Mouse (Mus musculus): Measurements from ENCODE around the gene Pigg. TPM values are rescaled to one million over a fixed set of nuclear protein-coding genes. Genes with fewer than 3 reads are reported as not detected.

Pigg gene
- polyA plus RNA-seq, 1 experiment from 2014 or later: 4.6 TPM

DNA sequence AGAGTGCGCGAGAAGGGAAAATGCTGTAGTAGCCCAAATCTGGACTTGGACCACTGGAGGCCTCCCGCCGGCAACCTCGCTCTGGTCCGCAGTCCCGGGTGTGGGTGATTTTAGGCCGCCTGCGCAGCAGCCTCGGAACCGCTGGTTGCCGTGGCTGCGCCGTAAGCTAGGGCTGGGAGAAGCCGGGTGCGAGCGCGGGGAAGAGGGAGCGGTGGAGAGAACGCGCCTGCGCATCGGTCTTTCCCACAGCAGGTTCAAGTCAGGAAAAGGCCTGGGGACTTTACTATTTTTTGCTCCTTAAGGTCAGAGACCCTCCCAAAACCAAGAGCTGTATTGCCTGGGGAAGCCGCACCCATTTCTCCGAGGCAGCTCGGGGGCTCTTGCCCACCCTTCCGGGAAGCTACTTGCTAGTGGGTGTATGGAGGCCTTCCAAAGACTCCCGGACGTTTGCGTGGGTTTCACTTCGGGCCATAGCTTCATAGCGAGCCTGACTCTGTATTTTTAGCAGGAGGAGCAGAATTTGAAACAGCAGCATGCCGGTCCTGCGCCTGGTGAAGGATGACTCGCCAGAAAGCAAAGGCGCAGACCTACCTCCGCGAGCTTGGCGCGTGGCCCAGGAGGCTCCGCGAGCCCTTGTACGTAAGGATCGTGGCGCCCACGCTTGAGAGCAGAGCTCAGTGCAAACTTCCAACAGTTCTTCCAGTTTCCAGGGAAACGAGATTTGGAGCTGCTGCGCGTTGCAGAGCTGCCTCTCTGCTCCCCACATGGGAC is 56.6 kb downstream of the Pigg start:
- H3K9me3 ChIP-seq (ENCODE audit: low read length): no peaks in the 10 kb centered on the region
- H3K4me3 ChIP-seq (ENCODE audit: low read depth, low read length): peak overlapping the region; percentile 45
- TF ChIP-seq EP300 (IDR thresholded peaks at IDR 0.05) (no peak), CTCF (IDR thresholded peaks at IDR 0.05) (no peak)
- peaks cover 66% of the 10 kb centered on the region for H3K27me3 ChIP-seq (replicated peaks; ENCODE audit: insufficient read depth, low read length)
- DNase-seq (ENCODE audit: low spot score): peak; percentile 26
- WGBS: 1% methylated on average over 49 of the region's 49 CpGs
- H3K9ac ChIP-seq (replicated peaks; ENCODE audit: low read depth): no peak overlapping the region
- no peak for ATAC-seq
- no peaks in the 10 kb centered on the region for H3K36me3 ChIP-seq (ENCODE audit: insufficient read depth, low read length)
- H3K27ac ChIP-seq (ENCODE audit: low read length): no peak overlapping the region
- peaks cover 14% of the 10 kb centered on the region; the same call in 1 of the 2 replicates for H3K4me1 ChIP-seq (ENCODE audit: insufficient read depth, low read depth, low read length)
- H3K4me2 ChIP-seq (replicated peaks; ENCODE audit: low read depth, low read length): peak overlapping the region; percentile 61

DNA sequence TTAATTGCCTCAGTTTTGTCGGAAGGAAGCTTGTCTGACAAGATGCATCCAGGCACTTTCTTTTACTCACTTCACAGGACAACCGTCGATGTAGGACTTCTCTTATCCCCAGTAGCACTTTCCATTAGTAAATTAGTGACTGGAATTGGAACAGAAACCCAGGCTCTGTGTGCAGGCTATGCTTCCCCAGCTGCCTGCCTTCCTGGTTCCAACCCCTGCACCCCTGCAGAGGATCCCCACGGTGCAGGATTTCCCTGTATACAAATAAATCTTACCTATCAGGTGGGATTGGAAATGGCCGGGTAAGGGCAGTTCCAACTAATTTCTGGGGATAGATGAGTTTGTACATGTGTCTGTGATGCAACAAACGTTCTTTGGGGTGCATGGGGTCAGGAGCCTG is 57.6 kb downstream of the Pigg start:
- Histone ChIP-seq H3K4me2 (replicated peaks; ENCODE audit: low read depth, low read length) (no peak overlapping the region), H3K27me3 (replicated peaks; ENCODE audit: insufficient read depth, low read length) (peaks cover 63% of the 10 kb centered on the region), H3K27ac (ENCODE audit: low read length) (no peak overlapping the region), H3K36me3 (ENCODE audit: insufficient read depth, low read length) (no peaks in the 10 kb centered on the region), H3K4me1 (ENCODE audit: insufficient read depth, low read depth, low read length) (peaks cover 14% of the 10 kb centered on the region; the same call in 1 of the 2 replicates), H3K4me3 (ENCODE audit: low read depth, low read length) (no peak overlapping the region), H3K9me3 (ENCODE audit: low read length) (no peaks in the 10 kb centered on the region), H3K9ac (replicated peaks; ENCODE audit: low read depth) (no peak overlapping the region)
- 2% methylated on average over 6 of the region's 6 CpGs for WGBS
- ATAC-seq (no peak), DNase-seq (ENCODE audit: low spot score) (no peak)
- TF ChIP-seq EP300 (IDR thresholded peaks at IDR 0.05): no peak
- no peak for TF ChIP-seq CTCF (IDR thresholded peaks at IDR 0.05)

DNA sequence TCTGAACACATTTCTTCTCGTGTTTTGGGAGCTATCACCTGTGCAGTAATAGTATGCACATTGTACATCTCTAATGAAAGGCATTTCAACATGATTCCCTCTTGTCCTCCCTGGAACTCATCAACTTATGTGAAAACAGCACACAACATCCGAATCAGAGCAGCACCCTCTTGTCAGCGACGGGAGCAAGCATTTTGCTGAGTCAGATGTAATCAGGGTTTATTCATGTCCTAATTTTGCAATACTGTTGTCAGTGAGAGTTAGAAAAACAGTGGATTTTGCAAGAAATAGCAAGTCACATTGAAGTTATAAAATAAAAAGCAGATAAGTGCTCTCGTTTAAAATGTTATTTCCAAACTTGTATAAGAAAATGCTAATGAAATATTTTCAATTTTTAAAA is 61.7 kb downstream of the Pigg start:
- no peak overlapping the region for H3K9ac ChIP-seq (replicated peaks; ENCODE audit: low read depth)
- peaks cover 25% of the 10 kb centered on the region for H3K27me3 ChIP-seq (replicated peaks; ENCODE audit: insufficient read depth, low read length)
- no peaks in the 10 kb centered on the region for H3K36me3 ChIP-seq (ENCODE audit: insufficient read depth, low read length)
- no peak overlapping the region for H3K27ac ChIP-seq (ENCODE audit: low read length)
- ATAC-seq (no peak), DNase-seq (ENCODE audit: low spot score) (peak; percentile 64)
- H3K9me3 ChIP-seq (ENCODE audit: low read length): no peaks in the 10 kb centered on the region
- H3K4me1 ChIP-seq (ENCODE audit: insufficient read depth, low read depth, low read length): no peaks in the 10 kb centered on the region
- 57% methylated on average over 5 of the region's 5 CpGs for WGBS
- no peak overlapping the region for H3K4me2 ChIP-seq (replicated peaks; ENCODE audit: low read depth, low read length)
- H3K4me3 ChIP-seq (ENCODE audit: low read depth, low read length): no peak overlapping the region
- TF ChIP-seq EP300 (IDR thresholded peaks at IDR 0.05) (no peak), CTCF (IDR thresholded peaks at IDR 0.05) (no peak)

DNA sequence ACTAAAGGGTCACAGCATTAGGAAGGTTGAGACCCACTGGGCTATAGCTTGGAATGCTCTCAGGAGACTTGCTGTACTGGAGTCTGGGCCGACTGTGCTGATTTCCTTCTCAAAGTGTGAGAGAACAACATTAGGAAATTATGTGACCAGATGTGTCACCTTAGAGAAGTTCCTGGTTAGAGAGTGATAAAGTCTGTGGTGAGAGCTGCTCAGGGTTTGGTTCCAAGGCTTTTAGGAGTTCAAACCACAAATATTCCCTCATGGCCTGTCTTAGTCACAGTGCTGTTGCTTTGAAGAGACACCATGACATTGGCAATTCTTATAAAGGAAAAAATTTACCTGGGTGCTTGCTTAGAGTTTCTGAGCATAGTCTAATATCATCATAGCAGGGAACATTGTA is 63.6 kb downstream of the Pigg start:
- H3K4me1 ChIP-seq (ENCODE audit: insufficient read depth, low read depth, low read length): no peaks in the 10 kb centered on the region
- TF ChIP-seq CTCF (IDR thresholded peaks at IDR 0.05) (no peak), EP300 (IDR thresholded peaks at IDR 0.05) (no peak)
- H3K9me3 ChIP-seq (ENCODE audit: low read length): no peaks in the 10 kb centered on the region
- H3K27me3 ChIP-seq (replicated peaks; ENCODE audit: insufficient read depth, low read length): peaks cover 5% of the 10 kb centered on the region; the same call in 1 of the 2 replicates
- H3K4me3 ChIP-seq (ENCODE audit: low read depth, low read length): no peak overlapping the region
- ATAC-seq (no peak), DNase-seq (ENCODE audit: low spot score) (no peak)
- H3K4me2 ChIP-seq (replicated peaks; ENCODE audit: low read depth, low read length): no peak overlapping the region
- WGBS: 53% methylated on average over 1 of the region's 1 CpGs
- H3K36me3 ChIP-seq (ENCODE audit: insufficient read depth, low read length): no peaks in the 10 kb centered on the region
- H3K27ac ChIP-seq (ENCODE audit: low read length): no peak overlapping the region
- no peak overlapping the region for H3K9ac ChIP-seq (replicated peaks; ENCODE audit: low read depth)

DNA sequence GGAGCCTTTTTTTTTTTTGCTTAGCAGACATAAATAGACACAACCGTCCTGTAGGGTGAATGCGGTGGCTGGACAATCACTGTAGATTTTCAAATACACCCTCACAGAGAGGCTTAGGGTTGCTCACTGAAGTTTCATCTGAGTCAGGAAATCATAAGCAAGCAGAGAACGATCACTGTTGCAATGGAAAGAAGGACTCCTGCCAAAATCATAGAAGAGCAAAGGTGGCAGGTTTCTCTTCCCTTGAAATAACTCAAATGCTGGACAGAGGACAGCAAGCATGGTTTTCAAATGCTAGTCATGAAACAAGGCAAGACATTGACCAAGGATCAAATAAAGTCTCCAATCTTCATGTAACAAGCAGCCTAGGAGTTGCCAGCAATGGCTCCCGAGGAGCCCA is 65.9 kb downstream of the Pigg start:
- 79% methylated on average over 4 of the region's 4 CpGs for WGBS
- Histone ChIP-seq H3K4me2 (replicated peaks; ENCODE audit: low read depth, low read length) (no peak overlapping the region), H3K36me3 (ENCODE audit: insufficient read depth, low read length) (no peaks in the 10 kb centered on the region), H3K4me3 (ENCODE audit: low read depth, low read length) (no peak overlapping the region), H3K9ac (replicated peaks; ENCODE audit: low read depth) (no peak overlapping the region), H3K4me1 (ENCODE audit: insufficient read depth, low read depth, low read length) (no peaks in the 10 kb centered on the region), H3K27me3 (replicated peaks; ENCODE audit: insufficient read depth, low read length) (no peaks in the 10 kb centered on the region), H3K9me3 (ENCODE audit: low read length) (no peaks in the 10 kb centered on the region), H3K27ac (ENCODE audit: low read length) (no peak overlapping the region)
- ATAC-seq (no peak), DNase-seq (ENCODE audit: low spot score) (no peak)
- TF ChIP-seq CTCF (IDR thresholded peaks at IDR 0.05) (no peak), EP300 (IDR thresholded peaks at IDR 0.05) (no peak)

DNA sequence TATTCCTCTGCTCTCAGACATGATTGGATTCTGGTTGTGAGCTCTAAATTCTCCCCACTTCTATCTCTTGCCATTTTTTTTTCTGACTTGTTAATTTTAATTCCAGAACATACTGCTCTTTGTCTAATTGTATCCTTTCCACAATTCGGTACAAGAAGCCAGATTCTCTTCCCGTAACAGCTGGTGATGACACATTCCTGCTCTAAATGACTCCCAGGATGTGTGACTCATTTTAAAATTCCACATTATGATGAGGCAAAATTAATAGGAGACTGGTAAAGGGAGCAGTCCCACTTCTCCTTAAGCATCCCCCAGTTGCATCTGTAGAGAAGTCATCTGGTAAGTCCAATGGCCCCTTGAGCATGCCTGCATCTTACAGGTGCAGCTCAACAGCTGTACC is 73.2 kb downstream of the Pigg start:
- WGBS: 78% methylated on average over 2 of the region's 2 CpGs
- Histone ChIP-seq H3K4me2 (replicated peaks; ENCODE audit: low read depth, low read length) (no peak overlapping the region), H3K9ac (replicated peaks; ENCODE audit: low read depth) (no peak overlapping the region), H3K27ac (ENCODE audit: low read length) (no peak overlapping the region), H3K4me1 (ENCODE audit: insufficient read depth, low read depth, low read length) (no peaks in the 10 kb centered on the region), H3K36me3 (ENCODE audit: insufficient read depth, low read length) (no peaks in the 10 kb centered on the region), H3K9me3 (ENCODE audit: low read length) (no peaks in the 10 kb centered on the region), H3K4me3 (ENCODE audit: low read depth, low read length) (no peak overlapping the region), H3K27me3 (replicated peaks; ENCODE audit: insufficient read depth, low read length) (no peaks in the 10 kb centered on the region)
- DNase-seq (ENCODE audit: low spot score) (no peak), ATAC-seq (no peak)
- TF ChIP-seq EP300 (IDR thresholded peaks at IDR 0.05) (no peak), CTCF (IDR thresholded peaks at IDR 0.05) (no peak)

Measured in lung, postnatal 0 days (tissue).